Mouse (Mus musculus): Measurements from ENCODE around the gene 2010111I01Rik.

- no peak for TF ChIP-seq CTCF (IDR thresholded peaks at IDR 0.05; ENCODE audit: low read depth, low read length)
- no peak for TF ChIP-seq POLR2A (IDR thresholded peaks at IDR 0.05; ENCODE audit: extremely low read depth, insufficient read depth, low read length)
Measured at GRCm38 (mm10) chr13:63075331-63075855, 110.7 kb downstream of the 2010111I01Rik start.
